Mouse (Mus musculus) brain, embryonic 14.5 days (tissue): ENCODE results near the gene Timp2.

ENCODE experiments used
- CTCF ChIP-seq: fragments of 200-500 bp; IDR thresholded peaks from 2 replicates; pipeline ENCODE4 v1.5.1; 2012; ENCODE audit warnings: inconsistent platforms, mild to moderate bottlenecking, moderate library complexity, borderline replicate concordance; ENCODE audit not compliant: insufficient read depth, insufficient read length; ENCODE audit errors: extremely low read depth
- POLR2A ChIP-seq: fragments of 200-500 bp; IDR thresholded peaks from 2 replicates; pipeline ENCODE4 v1.6.1; 2012; ENCODE audit warnings: mild to moderate bottlenecking, inconsistent platforms, borderline replicate concordance; ENCODE audit not compliant: poor library complexity, insufficient read depth, insufficient read length, severe bottlenecking; ENCODE audit errors: extremely low read depth

GRCm38 (mm10) chr11:118326991-118327971 lies 28.3 kb downstream of the Timp2 start:
- TF ChIP-seq CTCF (no peak), POLR2A (no peak)
